Mouse (Mus musculus): ENCODE data around the gene B3gnt4. TPM values are rescaled to one million over a fixed set of nuclear protein-coding genes. Genes with fewer than 3 reads are reported as not detected.

B3gnt4 gene
- 1.8 and 2.5 TPM in 2 replicates for polyA plus RNA-seq (2015; fragmentation: Nextera tagmentation; extraction: Ambion mirVana)

GRCm38 (mm10) chr5:123510160-123510559 is at the start of gene B3gnt4:
TSS of gene B3gnt4 (plus strand) at chr5:123510460.
- Histone ChIP-seq H3K9me3 (ENCODE audit: control insufficient read depth, low read length) (no peaks in the 10 kb centered on the region), H3K36me3 (ENCODE audit: control insufficient read depth, insufficient read depth) (peaks cover 4% of the 10 kb centered on the region; the same call in 1 of the 2 replicates), H3K27me3 (replicated peaks; ENCODE audit: control insufficient read depth, insufficient read depth, low read length) (no peaks in the 10 kb centered on the region), H3K4me2 (ENCODE audit: low read length) (peak within 1 kb of the TSS; percentile 80; the same call in 1 of the 2 replicates), H3K4me3 (replicated peaks; ENCODE audit: low read length) (no peak within 1 kb of the TSS; the same call in 1 of the 2 replicates), H3K27ac (ENCODE audit: low read length) (no peak within 1 kb of the TSS), H3K9ac (replicated peaks; ENCODE audit: low read depth, low read length) (no peak within 1 kb of the TSS), H3K4me1 (replicated peaks; ENCODE audit: control insufficient read depth, insufficient read depth, low read length) (peaks cover 17% of the 10 kb centered on the region)
- ATAC-seq, result no peak
- WGBS, result 89% methylated on average over 5 of the region's 5 CpGs

GRCm38 (mm10) chr5:123461420-123461819 is 48.8 kb upstream of the B3gnt4 start:
- 62% methylated on average over 5 of the region's 5 CpGs for WGBS
- H3K4me2 ChIP-seq (ENCODE audit: low read length), result no peak overlapping the region
- H3K9ac ChIP-seq (replicated peaks; ENCODE audit: low read depth, low read length), result no peak overlapping the region
- H3K9me3 ChIP-seq (ENCODE audit: control insufficient read depth, low read length), result no peaks in the 10 kb centered on the region
- H3K4me1 ChIP-seq (replicated peaks; ENCODE audit: control insufficient read depth, insufficient read depth, low read length), result no peaks in the 10 kb centered on the region
- H3K4me3 ChIP-seq (replicated peaks; ENCODE audit: low read length), result no peak overlapping the region
- H3K36me3 ChIP-seq (ENCODE audit: control insufficient read depth, insufficient read depth), result peaks cover 4% of the 10 kb centered on the region; the same call in 1 of the 2 replicates
- H3K27me3 ChIP-seq (replicated peaks; ENCODE audit: control insufficient read depth, insufficient read depth, low read length), result no peaks in the 10 kb centered on the region
- ATAC-seq, result no peak
- no peak overlapping the region for H3K27ac ChIP-seq (ENCODE audit: low read length)

GRCm38 (mm10) chr5:123464638-123465037 is 45.6 kb upstream of the B3gnt4 start:
- H3K9me3 ChIP-seq (ENCODE audit: control insufficient read depth, low read length), result no peaks in the 10 kb centered on the region
- H3K4me2 ChIP-seq (ENCODE audit: low read length), result no peak overlapping the region
- no peaks in the 10 kb centered on the region for H3K36me3 ChIP-seq (ENCODE audit: control insufficient read depth, insufficient read depth)
- H3K4me3 ChIP-seq (replicated peaks; ENCODE audit: low read length), result no peak overlapping the region
- no peaks in the 10 kb centered on the region for H3K27me3 ChIP-seq (replicated peaks; ENCODE audit: control insufficient read depth, insufficient read depth, low read length)
- H3K9ac ChIP-seq (replicated peaks; ENCODE audit: low read depth, low read length), result no peak overlapping the region
- 90% methylated on average over 1 of the region's 1 CpGs for WGBS
- H3K27ac ChIP-seq (ENCODE audit: low read length), result no peak overlapping the region
- H3K4me1 ChIP-seq (replicated peaks; ENCODE audit: control insufficient read depth, insufficient read depth, low read length), result no peaks in the 10 kb centered on the region
- ATAC-seq, result no peak

- Histone ChIP-seq H3K9me3 (ENCODE audit: control insufficient read depth, low read length) (no peaks in the 10 kb centered on the region), H3K36me3 (ENCODE audit: control insufficient read depth, insufficient read depth) (no peaks in the 10 kb centered on the region), H3K27ac (ENCODE audit: low read length) (no peak overlapping the region), H3K9ac (replicated peaks; ENCODE audit: low read depth, low read length) (no peak overlapping the region), H3K4me1 (replicated peaks; ENCODE audit: control insufficient read depth, insufficient read depth, low read length) (no peaks in the 10 kb centered on the region), H3K4me3 (replicated peaks; ENCODE audit: low read length) (no peak overlapping the region), H3K27me3 (replicated peaks; ENCODE audit: control insufficient read depth, insufficient read depth, low read length) (no peaks in the 10 kb centered on the region), H3K4me2 (ENCODE audit: low read length) (no peak overlapping the region)
- WGBS, result 75% methylated on average over 10 of the region's 10 CpGs
- ATAC-seq, result no peak
Observed at GRCm38 (mm10) chr5:123470784-123471400, 39.4 kb upstream of the B3gnt4 start.

- Histone ChIP-seq H3K4me2 (ENCODE audit: low read length) (no peak overlapping the region), H3K36me3 (ENCODE audit: control insufficient read depth, insufficient read depth) (no peaks in the 10 kb centered on the region), H3K4me3 (replicated peaks; ENCODE audit: low read length) (no peak overlapping the region), H3K4me1 (replicated peaks; ENCODE audit: control insufficient read depth, insufficient read depth, low read length) (no peaks in the 10 kb centered on the region), H3K27me3 (replicated peaks; ENCODE audit: control insufficient read depth, insufficient read depth, low read length) (no peaks in the 10 kb centered on the region), H3K9ac (replicated peaks; ENCODE audit: low read depth, low read length) (no peak overlapping the region), H3K27ac (ENCODE audit: low read length) (no peak overlapping the region), H3K9me3 (ENCODE audit: control insufficient read depth, low read length) (no peaks in the 10 kb centered on the region)
- no peak for ATAC-seq
- WGBS, result 66% methylated on average over 5 of the region's 5 CpGs
Observed at GRCm38 (mm10) chr5:123473817-123474216, 36.4 kb upstream of the B3gnt4 start.

- H3K4me3 ChIP-seq (replicated peaks; ENCODE audit: low read length), result no peak overlapping the region
- no peak for ATAC-seq
- H3K27ac ChIP-seq (ENCODE audit: low read length), result no peak overlapping the region
- WGBS, result 88% methylated on average over 11 of the region's 11 CpGs
- no peak overlapping the region for H3K9ac ChIP-seq (replicated peaks; ENCODE audit: low read depth, low read length)
- H3K27me3 ChIP-seq (replicated peaks; ENCODE audit: control insufficient read depth, insufficient read depth, low read length), result no peaks in the 10 kb centered on the region
- no peaks in the 10 kb centered on the region for H3K36me3 ChIP-seq (ENCODE audit: control insufficient read depth, insufficient read depth)
- H3K4me2 ChIP-seq (ENCODE audit: low read length), result no peak overlapping the region
- peaks cover 7% of the 10 kb centered on the region for H3K4me1 ChIP-seq (replicated peaks; ENCODE audit: control insufficient read depth, insufficient read depth, low read length)
- no peaks in the 10 kb centered on the region for H3K9me3 ChIP-seq (ENCODE audit: control insufficient read depth, low read length)
Observed at GRCm38 (mm10) chr5:123487659-123488395, 22.4 kb upstream of the B3gnt4 start.

- WGBS, result 6% methylated on average over 25 of the region's 25 CpGs
- no peak for ATAC-seq
- Histone ChIP-seq H3K4me3 (replicated peaks; ENCODE audit: low read length) (peak within 1 kb of the TSS; percentile 18; the same call in 1 of the 2 replicates), H3K36me3 (ENCODE audit: control insufficient read depth, insufficient read depth) (no peaks in the 10 kb centered on the region), H3K9ac (replicated peaks; ENCODE audit: low read depth, low read length) (0 out of 2 replicates have a peak within 1 kb of the TSS, but pooled peaks have one; percentile 19), H3K9me3 (ENCODE audit: control insufficient read depth, low read length) (no peaks in the 10 kb centered on the region), H3K4me1 (replicated peaks; ENCODE audit: control insufficient read depth, insufficient read depth, low read length) (peaks cover 7% of the 10 kb centered on the region), H3K4me2 (ENCODE audit: low read length) (peak within 1 kb of the TSS; percentile 46), H3K27me3 (replicated peaks; ENCODE audit: control insufficient read depth, insufficient read depth, low read length) (no peaks in the 10 kb centered on the region), H3K27ac (ENCODE audit: low read length) (no peak within 1 kb of the TSS)
Observed at GRCm38 (mm10) chr5:123489112-123489785, 21.0 kb upstream of the B3gnt4 start, which contains the start of the genes Lrrc43 and Il31. TSS of gene Lrrc43 (plus strand) at chr5:123489305. TSS of gene Il31 (minus strand) at chr5:123489489.

GRCm38 (mm10) chr5:123489935-123490334 is 20.3 kb upstream of the B3gnt4 start:
- no peak for ATAC-seq
- WGBS, result 77% methylated on average over 9 of the region's 9 CpGs

GRCm38 (mm10) chr5:123499717-123500116 is 10.5 kb upstream of the B3gnt4 start:
- peaks cover 11% of the 10 kb centered on the region for H3K4me1 ChIP-seq (replicated peaks; ENCODE audit: control insufficient read depth, insufficient read depth, low read length)
- H3K9me3 ChIP-seq (ENCODE audit: control insufficient read depth, low read length), result no peaks in the 10 kb centered on the region
- no peak overlapping the region for H3K9ac ChIP-seq (replicated peaks; ENCODE audit: low read depth, low read length)
- no peak overlapping the region for H3K4me2 ChIP-seq (ENCODE audit: low read length)
- 53% methylated on average over 4 of the region's 4 CpGs for WGBS
- no peaks in the 10 kb centered on the region for H3K36me3 ChIP-seq (ENCODE audit: control insufficient read depth, insufficient read depth)
- no peaks in the 10 kb centered on the region for H3K27me3 ChIP-seq (replicated peaks; ENCODE audit: control insufficient read depth, insufficient read depth, low read length)
- H3K27ac ChIP-seq (ENCODE audit: low read length), result no peak overlapping the region
- no peak overlapping the region for H3K4me3 ChIP-seq (replicated peaks; ENCODE audit: low read length)
- ATAC-seq, result no peak

More at GRCm38 (mm10) chr5:123489935-123490334, 20.3 kb upstream of the B3gnt4 start:
- H3K9ac ChIP-seq (replicated peaks; ENCODE audit: low read depth, low read length), result no peak overlapping the region
- H3K4me3 ChIP-seq (replicated peaks; ENCODE audit: low read length), result no peak overlapping the region
- no peaks in the 10 kb centered on the region for H3K27me3 ChIP-seq (replicated peaks; ENCODE audit: control insufficient read depth, insufficient read depth, low read length)
- H3K4me2 ChIP-seq (ENCODE audit: low read length), result no peak overlapping the region
- H3K4me1 ChIP-seq (replicated peaks; ENCODE audit: control insufficient read depth, insufficient read depth, low read length), result peaks cover 7% of the 10 kb centered on the region
- no peak overlapping the region for H3K27ac ChIP-seq (ENCODE audit: low read length)
- H3K36me3 ChIP-seq (ENCODE audit: control insufficient read depth, insufficient read depth), result no peaks in the 10 kb centered on the region
- no peaks in the 10 kb centered on the region for H3K9me3 ChIP-seq (ENCODE audit: control insufficient read depth, low read length)

Measured in forebrain, embryonic 16.5 days (tissue).